9 mouse cellular contexts compared by ENCODE assay signal in the genomic region with DNA sequence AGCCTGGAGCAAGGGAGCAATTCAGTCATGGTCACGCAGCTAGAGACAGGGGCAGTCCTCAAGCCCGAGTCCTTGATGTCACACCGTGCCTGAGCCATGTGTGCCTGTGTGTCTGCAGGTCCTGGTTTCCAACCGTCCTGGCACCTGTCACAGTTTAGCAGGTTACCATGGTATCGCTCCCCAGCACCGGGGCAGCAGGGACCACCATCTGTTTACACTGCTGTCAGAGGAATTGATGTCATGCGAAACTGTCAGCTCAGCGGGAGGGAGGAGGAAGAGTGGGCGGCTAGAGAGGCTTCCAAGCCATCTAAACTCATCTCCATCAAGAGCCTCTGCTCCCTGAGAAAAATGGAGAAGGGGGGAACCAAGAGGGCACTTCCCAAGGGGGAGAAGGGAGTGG.
A peak's percentile ranks its signal among the peaks of the same experiment; 100 is the strongest.
DNase-seq lines count a peak whose midpoint lies in the region; ATAC-seq and TF ChIP-seq lines count a peak whose summit lies in the region.
"Had no signal": no experiment of that assay in that cellular context is flagged by ENCODE, and none has a peak within 500 bp of the region (broad histone marks: within the 10 kb centered on the region; RNA-seq: fewer than 3 reads in every experiment).

No protein-coding gene starts in this region.

- intact Hi-C loops in left cerebral cortex, adult 2 months (cut with DNase I) = no loop called here
- intact Hi-C loops in left cerebral cortex, postnatal 36 days (cut with DNase I) = no loop called here

- DNase-seq in left cerebral cortex, adult 2 months (ENCODE audit: extremely low spot score in 1 of 2, low spot score in 2 of 2) = no peak
- DNase-seq in left cerebral cortex, postnatal 36 days (ENCODE audit: low spot score in 2 of 2) = no peak
- DNase-seq in forebrain, embryonic 14.5 days (ENCODE audit: low spot score) = peak; percentile 87
- DNase-seq in layer of hippocampus, postnatal 14 days (ENCODE audit: low spot score in 2 of 2) = peak; percentile 77 to 93
- peak; percentile 89 for DNase-seq in retina, postnatal 1 day
- DNase-seq in limb, embryonic 10.5 days (ENCODE audit: low spot score) = no peak
- no peak for DNase-seq in spleen, adult 12 weeks (ENCODE audit: low spot score)
- no peak for DNase-seq in adrenal gland, postnatal 4 days (ENCODE audit: low spot score in 2 of 2)
- DNase-seq: kidney, postnatal 36 days had no signal

- WGBS in forebrain, embryonic 14.5 days = 26% methylated on average over 9 of the region's 9 CpGs
- 20% methylated on average over 9 of the region's 9 CpGs for WGBS in limb, embryonic 10.5 days

- no peak overlapping the region for H3K9ac ChIP-seq in forebrain, embryonic 14.5 days (ENCODE audit: low read length)

- H3K4me1 ChIP-seq in forebrain, embryonic 14.5 days (ENCODE audit: control insufficient read depth, insufficient read depth, low read length) = peaks cover 18% of the 10 kb centered on the region
- 0 out of 2 replicates have a peak, but pooled peaks cover 4% of the 10 kb centered on the region for H3K4me1 ChIP-seq in limb, embryonic 10.5 days

- no peaks in the 10 kb centered on the region for H3K9me3 ChIP-seq in forebrain, embryonic 14.5 days (replicated peaks; ENCODE audit: control insufficient read depth, low read length)
- no peaks in the 10 kb centered on the region for H3K9me3 ChIP-seq in limb, embryonic 10.5 days (replicated peaks)

- no peaks in the 10 kb centered on the region for H3K36me3 ChIP-seq in forebrain, embryonic 14.5 days (ENCODE audit: control insufficient read depth, insufficient read depth, low read length)
- no peaks in the 10 kb centered on the region for H3K36me3 ChIP-seq in limb, embryonic 10.5 days

- 0 out of 2 replicates have a peak overlapping the region, but pooled peaks have one; percentile 6 for H3K27ac ChIP-seq in left cerebral cortex, adult 2 months
- H3K27ac ChIP-seq in forebrain, embryonic 14.5 days (ENCODE audit: low read depth, low read length) = peak overlapping the region; percentile 9; the same call in 1 of the 2 replicates
- no peak overlapping the region for H3K27ac ChIP-seq in limb, embryonic 10.5 days

- no peak for TF ChIP-seq CTCF in left cerebral cortex, adult 2 months (IDR thresholded peaks at IDR 0.05)

- H3K4me2 ChIP-seq in forebrain, embryonic 14.5 days (ENCODE audit: low read length) = no peak overlapping the region

- H3K27me3 ChIP-seq in forebrain, embryonic 14.5 days (replicated peaks; ENCODE audit: control insufficient read depth, insufficient read depth, low read length) = no peaks in the 10 kb centered on the region
- peaks cover 8% of the 10 kb centered on the region; the same call in 1 of the 2 replicates for H3K27me3 ChIP-seq in limb, embryonic 10.5 days (ENCODE audit: low read depth, poor library complexity, severe bottlenecking)

- peak; percentile 89 for ATAC-seq in forebrain, embryonic 14.5 days

- no peak overlapping the region for H3K4me3 ChIP-seq in left cerebral cortex, adult 2 months
- no peak overlapping the region for H3K4me3 ChIP-seq in forebrain, embryonic 14.5 days (ENCODE audit: low read depth, low read length)
- H3K4me3 ChIP-seq in limb, embryonic 10.5 days = no peak overlapping the region

Comparison
In these comparisons a context has a peak if more than half of its experiments do, and no peak if none do; other contexts are left out.
1. DNase-seq: peak in forebrain, embryonic 14.5 days (single experiment), layer of hippocampus, postnatal 14 days (2 of 2) and retina, postnatal 1 day (single experiment); none in left cerebral cortex, adult 2 months (0 of 2), left cerebral cortex, postnatal 36 days (0 of 2), limb, embryonic 10.5 days (single experiment), spleen, adult 12 weeks (single experiment) and adrenal gland, postnatal 4 days (0 of 2).